Mouse (Mus musculus): Measurements from ENCODE around the gene Kri1.
"Not testable (repeated sequence)": the region's sequence is repeated elsewhere in the genome, so short reads cannot be mapped to it uniquely, and the experiment has no call there.

The Kri1 gene

GRCm38 (mm10) chr9:21315421-21315820 is 27.7 kb upstream of the Kri1 start:
- in situ Hi-C loops (cut with MseI, MboI), result no loop called here

- in situ Hi-C loops (cut with MseI, MboI), result loop anchor here (5.0 kb wide), 2 partner anchors 38 to 43 kb away; no protein-coding TSS in a partner anchor
Measured at GRCm38 (mm10) chr9:21314367-21315140, 26.8 kb upstream of the Kri1 start.

GRCm38 (mm10) chr9:21313394-21313793 is 25.6 kb upstream of the Kri1 start:
- in situ Hi-C loops (cut with MseI, MboI), result loop anchor here (5.0 kb wide), 2 partner anchors 39 to 44 kb away; no protein-coding TSS in a partner anchor

- in situ Hi-C loops (cut with MseI, MboI), result loop anchor here (5.0 kb wide), 2 partner anchors 40 to 45 kb away; no protein-coding TSS in a partner anchor
Measured at GRCm38 (mm10) chr9:21312134-21312533, 24.4 kb upstream of the Kri1 start, which contains the start of gene Ap1m2. Gene Ap1m2, minus strand, starts transcription at chr9:21312337.

- in situ Hi-C loops (cut with MseI, MboI), result loop anchor here (5.0 kb wide), 2 partner anchors 41 to 46 kb away; no protein-coding TSS in a partner anchor
Measured at GRCm38 (mm10) chr9:21311695-21312094, 23.9 kb upstream of the Kri1 start.

GRCm38 (mm10) chr9:21309150-21309741 is 21.5 kb upstream of the Kri1 start:
- in situ Hi-C loops (cut with MseI, MboI), result no loop called here

GRCm38 (mm10) chr9:21305065-21305464 is 17.3 kb upstream of the Kri1 start:
- in situ Hi-C loops (cut with MseI, MboI), result no loop called here

- in situ Hi-C loops (cut with MseI, MboI), result no loop called here
Measured at GRCm38 (mm10) chr9:21299014-21299413, 11.2 kb upstream of the Kri1 start.

- in situ Hi-C loops (cut with MseI, MboI), result no loop called here
Measured at GRCm38 (mm10) chr9:21292271-21292670, 4.5 kb upstream of the Kri1 start.

GRCm38 (mm10) chr9:21291868-21292267 is 4.1 kb upstream of the Kri1 start:
- in situ Hi-C loops (cut with MseI, MboI), result not testable (repeated sequence)

- in situ Hi-C loops (cut with MseI, MboI), result no loop called here
Measured at GRCm38 (mm10) chr9:21291022-21291787, 3.4 kb upstream of the Kri1 start, which contains the start of gene Cdkn2d. Gene Cdkn2d, minus strand, starts transcription at chr9:21291407.

GRCm38 (mm10) chr9:21290589-21290988 is 2.8 kb upstream of the Kri1 start:
- in situ Hi-C loops (cut with MseI, MboI), result no loop called here

GRCm38 (mm10) chr9:21289337-21289671 is 1.5 kb upstream of the Kri1 start:
- in situ Hi-C loops (cut with MseI, MboI), result no loop called here

GRCm38 (mm10) chr9:21288404-21289336 is 901 bp upstream of the Kri1 start:
- in situ Hi-C loops (cut with MseI, MboI), result no loop called here

GRCm38 (mm10) chr9:21286753-21287152 is 1.0 kb downstream of the Kri1 start:
- in situ Hi-C loops (cut with MseI, MboI), result no loop called here

- in situ Hi-C loops (cut with MseI, MboI), result no loop called here
Measured at GRCm38 (mm10) chr9:21283994-21284393, 3.8 kb downstream of the Kri1 start.

- in situ Hi-C loops (cut with MseI, MboI), result no loop called here
Measured at GRCm38 (mm10) chr9:21283591-21283990, 4.2 kb downstream of the Kri1 start.

- in situ Hi-C loops (cut with MseI, MboI), result no loop called here
Measured at GRCm38 (mm10) chr9:21277776-21278175, 10.0 kb downstream of the Kri1 start.

- in situ Hi-C loops (cut with MseI, MboI), result no loop called here
Measured at GRCm38 (mm10) chr9:21276307-21276706, 11.5 kb downstream of the Kri1 start.

- in situ Hi-C loops (cut with MseI, MboI), result no loop called here
Measured at GRCm38 (mm10) chr9:21275727-21276126, 12.0 kb downstream of the Kri1 start.

Measured in mouse trophoblast stem cell (cell line).